Mouse (Mus musculus) hindlimb bud, embryonic 11.5 days (tissue): ENCODE data around the gene Slc4a8.

Experiments used
- DNase-seq: peaks from one replicate; pipeline ENCODE4 v3.0.0-alpha.2; 2012; ENCODE audit warnings: low read depth, low spot score; ENCODE audit errors: extremely low spot score

The Slc4a8 gene

GRCm38 (mm10) chr15:100761419-100762185 lies at the start of gene Slc4a8:
Gene Slc4a8, plus strand, starts transcription at chr15:100761747.
- DNase-seq: no peak

DNA sequence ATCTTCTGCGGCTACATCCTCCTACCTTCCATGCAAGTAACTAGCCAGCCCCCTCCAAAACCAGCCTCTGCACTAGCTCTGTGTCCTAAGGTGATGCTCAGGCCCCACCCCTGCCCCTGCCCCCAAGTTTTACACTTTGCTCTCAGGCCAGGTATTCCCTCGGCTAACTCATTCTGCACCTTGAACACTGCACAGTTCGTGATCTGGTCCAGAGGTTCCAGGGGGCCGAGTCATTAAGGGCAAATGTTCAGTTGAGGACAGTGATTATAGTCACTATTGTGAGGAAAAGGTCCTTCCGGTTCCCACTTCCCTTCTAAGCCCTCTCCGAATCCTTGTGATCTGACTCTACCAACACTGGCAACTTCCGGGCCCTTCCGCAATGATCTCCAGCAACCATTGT lies 47.1 kb upstream of the Slc4a8 start:
- no peak for DNase-seq

DNA sequence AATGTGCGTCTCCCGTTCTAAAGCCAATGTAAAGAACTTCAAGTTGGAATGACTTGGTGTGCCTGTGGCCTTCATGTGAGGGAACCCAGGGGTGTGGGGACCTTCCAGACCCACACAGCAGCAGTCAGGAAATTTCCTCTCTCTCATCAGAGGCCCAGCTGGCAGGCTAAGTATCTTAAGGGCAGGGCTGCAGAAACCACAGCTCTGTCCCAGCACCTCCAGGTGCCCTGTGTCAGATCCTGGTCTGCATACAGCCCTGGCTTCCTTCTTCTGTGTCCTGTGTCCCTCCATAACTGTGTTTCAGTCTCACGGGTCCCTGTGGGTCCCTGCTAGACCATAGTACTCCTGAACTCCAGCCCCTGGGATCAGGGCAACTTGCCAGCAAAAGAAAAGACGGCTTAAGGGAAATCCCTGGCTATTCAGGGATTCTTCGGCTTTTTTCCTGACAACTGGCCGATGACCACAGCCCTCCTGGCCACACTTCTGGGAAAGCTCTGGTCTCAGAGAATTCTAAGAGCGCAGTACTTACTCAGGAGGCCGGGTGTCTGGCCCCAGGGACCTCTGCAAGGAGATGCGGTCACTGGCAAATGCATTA lies 46.1 kb upstream of the Slc4a8 start:
- no peak for DNase-seq

GRCm38 (mm10) chr15:100717933-100718332 lies 43.6 kb upstream of the Slc4a8 start:
- DNase-seq: no peak

DNA sequence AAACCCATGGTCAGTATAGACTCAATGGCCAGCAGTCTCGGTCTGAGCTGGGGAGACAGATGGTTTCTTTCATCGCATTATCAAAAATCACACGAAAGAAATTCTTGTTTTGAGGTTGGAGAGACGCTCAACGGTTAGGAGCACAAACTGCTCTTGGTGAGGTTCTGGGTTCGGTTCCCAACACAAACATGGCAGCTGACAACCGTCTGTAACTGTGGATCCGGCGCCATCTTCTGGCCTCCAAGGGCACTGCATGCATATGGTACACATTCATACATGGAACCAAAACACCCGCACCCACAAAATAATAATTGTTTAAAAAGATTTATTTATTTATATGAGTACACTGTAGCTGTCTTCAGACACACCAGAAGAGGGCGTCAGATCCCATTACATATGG lies 43.0 kb upstream of the Slc4a8 start:
- no peak for DNase-seq

- no peak for DNase-seq
These were observed 42.3 kb upstream of the Slc4a8 start for GRCm38 (mm10) chr15:100719217-100719616.

- DNase-seq: no peak
These were observed 41.5 kb upstream of the Slc4a8 start for GRCm38 (mm10) chr15:100720066-100720465.

DNA sequence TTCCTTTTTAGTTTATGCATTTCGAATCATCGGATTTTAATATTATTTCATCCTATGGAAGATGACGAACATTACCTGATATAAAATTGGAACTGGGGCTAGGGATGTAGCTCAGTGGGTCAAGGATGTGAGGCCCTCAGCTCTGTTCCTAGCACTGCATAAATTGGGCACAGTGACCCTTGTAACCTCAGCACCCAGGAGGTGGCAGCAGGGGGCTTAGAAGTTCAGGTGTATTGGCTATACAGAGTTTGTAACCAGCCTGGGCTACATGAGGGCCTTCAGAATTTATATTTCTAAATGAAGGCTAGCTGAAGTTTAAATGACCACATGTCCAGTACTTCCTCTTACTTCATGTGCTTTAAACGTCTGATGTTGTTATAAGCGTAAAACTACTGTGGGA lies 40.1 kb upstream of the Slc4a8 start:
- no peak for DNase-seq

GRCm38 (mm10) chr15:100722026-100722425 lies 39.5 kb upstream of the Slc4a8 start:
- DNase-seq: no peak

- DNase-seq: no peak
These were observed 39.0 kb upstream of the Slc4a8 start for GRCm38 (mm10) chr15:100722564-100722963.

DNA sequence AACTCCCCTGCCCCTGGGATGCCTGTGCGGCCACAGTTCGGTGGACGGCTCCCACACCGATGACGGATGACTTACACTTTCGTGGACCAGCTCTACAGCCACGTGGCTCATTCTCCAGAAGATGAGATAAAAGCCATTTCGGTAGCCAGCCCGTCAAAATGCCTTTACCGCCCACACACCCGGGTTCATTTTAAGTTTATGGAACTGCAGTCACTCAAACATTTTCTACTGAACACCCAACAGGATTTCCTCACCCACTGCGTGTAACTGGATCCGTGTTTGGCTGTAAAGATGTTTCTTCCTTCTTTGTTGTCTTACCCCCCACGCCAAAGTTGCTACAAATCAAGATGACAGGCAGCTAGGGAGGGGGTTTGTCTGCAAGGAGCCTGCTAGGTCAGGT lies 38.0 kb upstream of the Slc4a8 start:
- no peak for DNase-seq

- DNase-seq: no peak
These were observed 34.8 kb upstream of the Slc4a8 start for GRCm38 (mm10) chr15:100726721-100727120.

DNA sequence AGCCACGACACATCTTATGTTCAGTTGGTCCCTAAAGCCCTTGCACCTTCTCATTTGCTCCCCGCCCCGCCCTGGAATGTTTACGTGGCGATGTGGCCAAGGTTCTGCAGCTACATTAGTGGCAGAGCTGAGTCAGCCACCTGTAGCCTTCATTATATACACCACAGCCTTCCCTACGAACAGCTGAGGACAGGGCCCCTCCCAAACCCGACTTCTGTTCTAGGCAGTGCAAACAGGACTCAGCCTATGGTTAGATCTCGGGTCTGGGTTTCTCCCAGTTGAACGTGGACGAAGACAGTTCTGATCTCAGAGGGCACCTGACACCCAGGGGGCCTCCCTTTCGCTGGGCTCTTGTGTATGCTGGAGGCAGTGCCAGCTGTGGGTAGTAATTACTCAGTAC lies 33.7 kb upstream of the Slc4a8 start:
- DNase-seq: no peak

- no peak for DNase-seq
These were observed 33.0 kb upstream of the Slc4a8 start for GRCm38 (mm10) chr15:100728586-100728985.

GRCm38 (mm10) chr15:100729281-100729985 lies 32.1 kb upstream of the Slc4a8 start, which contains the start of gene Galnt6:
Gene Galnt6, minus strand, starts transcription at chr15:100729376.
- no peak for DNase-seq

GRCm38 (mm10) chr15:100731081-100731480 lies 30.5 kb upstream of the Slc4a8 start:
- DNase-seq: no peak

- no peak for DNase-seq
These were observed 29.0 kb upstream of the Slc4a8 start for GRCm38 (mm10) chr15:100732580-100732979.

DNA sequence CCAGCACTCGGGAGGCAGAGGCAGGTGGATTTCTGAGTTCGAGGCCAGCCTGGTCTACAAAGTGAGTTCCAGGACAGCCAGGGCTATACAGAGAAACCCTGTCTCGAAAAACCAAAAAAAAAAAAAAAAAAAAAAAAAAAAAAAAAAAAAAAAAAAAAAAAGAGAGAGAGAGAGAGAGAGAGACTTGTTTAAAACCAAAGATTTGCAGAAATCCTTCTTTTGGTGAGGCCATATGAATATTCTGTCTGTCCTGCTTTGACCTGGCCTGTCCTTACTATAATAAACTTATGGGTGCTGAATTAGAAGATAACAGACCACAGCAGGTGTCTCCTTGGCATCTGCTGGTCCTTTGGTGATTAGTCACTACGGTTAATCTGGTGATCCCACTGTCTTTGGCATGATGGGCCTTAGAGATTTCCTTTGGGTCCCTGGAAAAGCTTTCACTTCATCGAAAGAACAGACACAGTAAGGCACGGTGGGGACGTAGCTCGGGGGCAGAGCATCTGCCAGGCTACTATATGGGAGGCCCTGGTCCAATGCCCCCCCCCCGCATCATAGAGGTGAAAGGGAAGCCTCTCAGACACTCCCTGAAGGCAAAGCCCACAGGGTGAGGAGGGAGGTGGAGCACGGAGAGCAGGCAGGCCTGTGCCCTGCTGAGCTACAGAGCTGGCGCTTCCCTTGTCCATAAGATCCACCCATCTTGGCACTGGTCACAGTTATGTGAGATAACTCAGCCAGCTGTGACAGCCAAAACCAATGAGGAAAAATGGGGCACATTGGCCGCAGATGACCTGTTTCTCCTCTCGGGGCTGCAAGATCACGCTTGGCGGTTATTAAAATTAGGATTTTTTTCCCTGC lies 26.2 kb upstream of the Slc4a8 start:
- DNase-seq: no peak

DNA sequence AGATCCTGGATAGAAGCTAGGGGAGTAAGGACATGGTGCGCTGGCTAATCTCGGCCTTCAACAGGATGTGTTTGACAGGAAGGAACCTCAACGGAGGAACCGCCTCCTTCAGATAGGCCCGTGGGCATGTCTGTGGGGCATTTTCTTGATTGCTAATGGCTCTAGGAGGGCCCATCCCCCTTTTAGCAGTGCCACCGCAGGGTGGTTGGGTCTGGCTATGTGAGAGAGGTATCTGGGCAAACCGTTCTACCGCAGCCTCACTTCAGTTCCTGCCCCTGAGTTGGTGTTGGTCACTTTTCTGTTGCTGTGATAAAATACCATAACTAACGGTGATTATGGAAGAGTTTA lies 25.6 kb upstream of the Slc4a8 start:
- DNase-seq: no peak

DNA sequence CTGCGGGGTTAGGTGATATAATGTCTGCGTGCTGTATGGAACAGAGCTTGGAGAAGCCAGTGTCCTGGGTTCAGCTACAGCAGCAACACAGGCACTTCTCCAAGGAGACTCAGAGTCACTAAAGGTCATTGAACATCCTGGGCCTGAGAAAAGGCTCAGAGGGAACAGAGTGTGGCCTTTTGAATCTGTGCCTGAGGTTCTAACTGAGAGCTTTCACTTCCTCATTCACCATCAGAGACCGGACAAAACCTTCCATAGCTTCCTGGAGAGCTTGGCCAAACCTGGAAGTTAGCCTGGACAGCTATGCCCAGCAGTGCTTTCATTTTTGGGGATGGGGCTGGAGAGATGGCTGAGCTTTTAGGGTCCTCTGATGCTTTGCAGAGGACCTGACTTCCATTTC lies 23.9 kb upstream of the Slc4a8 start:
- no peak for DNase-seq

- no peak for DNase-seq
These were observed 23.2 kb upstream of the Slc4a8 start for GRCm38 (mm10) chr15:100738351-100738781.
